Mouse (Mus musculus) bone marrow macrophage, adult 2 months (primary cell): Measurements from ENCODE around the gene Frem2.

Experiments
- CTCF ChIP-seq: IDR thresholded peaks from 2 replicates; pipeline ENCODE4 v1.5.1; 2012; ENCODE audit warnings: low read depth, mild to moderate bottlenecking, low read length, moderate library complexity
- POLR2A ChIP-seq: IDR thresholded peaks from 2 replicates; pipeline ENCODE4 v1.6.1; 2012; ENCODE audit warnings: mild to moderate bottlenecking, low read depth, low read length, borderline replicate concordance

DNA sequence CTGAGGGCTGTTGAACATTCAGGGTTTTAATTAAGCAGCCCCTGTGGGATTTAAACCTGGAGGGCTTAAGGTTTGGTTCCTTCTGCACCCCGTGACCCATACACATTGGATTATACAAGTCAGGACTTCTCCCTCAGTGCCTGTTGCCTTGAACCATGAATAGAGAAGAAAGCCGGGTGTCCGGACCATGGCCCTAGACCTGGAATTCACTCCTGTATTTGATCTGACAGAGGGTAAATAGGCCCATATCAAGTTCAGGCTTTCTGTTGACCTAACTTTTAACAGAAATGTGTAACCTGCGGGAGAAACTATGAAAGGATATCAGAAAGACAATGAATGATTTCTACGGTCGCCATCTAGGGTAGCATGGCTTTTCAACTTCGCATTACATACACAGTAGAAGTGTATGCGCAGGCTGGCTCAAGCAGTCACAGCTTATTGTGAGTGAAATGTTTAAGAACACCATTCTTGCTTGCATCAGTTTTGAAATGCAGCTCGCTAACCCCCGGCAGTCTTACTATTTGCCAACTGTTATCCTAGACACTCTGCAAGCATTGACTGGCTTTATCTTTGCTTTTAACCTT lies 77.9 kb downstream of the Frem2 start:
- TF ChIP-seq POLR2A (no peak), CTCF (no peak)
